Mouse (Mus musculus) midbrain, postnatal 0 days (tissue): Measurements from ENCODE around the gene Olfr958. TPM values are rescaled to one million over a fixed set of nuclear protein-coding genes. Genes with fewer than 3 reads are reported as not detected.
A peak's percentile ranks its signal among the peaks of the same experiment; 100 is the strongest.

ENCODE experiments used
- ATAC-seq: fragments of 200-750 bp; cut with Nextera tagmentation; 2 replicates; pipeline ENCODE4 v1.8.0; 2017; ENCODE audit warnings: moderate number of reproducible peaks, mild to moderate bottlenecking, moderate TSS enrichment, moderate library complexity; ENCODE audit not compliant: low FRiP score
- DNase-seq: peaks from one replicate; pipeline ENCODE4 v3.0.0-alpha.2; 2015; ENCODE audit warnings: low spot score
- H3K27ac ChIP-seq: fragments of 300-500 bp; sonication (generic); 2 replicates; pipeline ENCODE4 v1.5.1; 2014; ENCODE audit warnings: low read depth, mild to moderate bottlenecking, low read length, mixed read lengths
- H3K27me3 ChIP-seq: fragments of 300-500 bp; sonication (generic); 2 replicates; pipeline ENCODE4 v1.6.1; 2014; ENCODE audit warnings: low read length, control low read depth, mixed read lengths; ENCODE audit not compliant: insufficient read depth
- H3K36me3 ChIP-seq: fragments of 300-500 bp; sonication (generic); 2 replicates; pipeline ENCODE4 v1.6.1; 2014; ENCODE audit warnings: low read length, control low read depth, mixed read lengths; ENCODE audit not compliant: insufficient read depth
- H3K4me1 ChIP-seq: fragments of 300-500 bp; sonication (generic); 2 replicates; pipeline ENCODE4 v1.6.1; 2014; ENCODE audit warnings: mild to moderate bottlenecking, control low read depth, antibody characterized with exemption, low read length, mixed read lengths; ENCODE audit not compliant: insufficient read depth
- H3K4me2 ChIP-seq: fragments of 300-500 bp; sonication (generic); 2 replicates; pipeline ENCODE4 v1.6.1; 2014; ENCODE audit warnings: low read depth, mild to moderate bottlenecking, low read length, mixed read lengths; ENCODE audit not compliant: poor library complexity, severe bottlenecking
- H3K4me3 ChIP-seq: fragments of 300-500 bp; sonication (generic); 2 replicates; pipeline ENCODE4 v1.5.1; 2014; ENCODE audit warnings: low read depth, mild to moderate bottlenecking, low read length, moderate library complexity
- H3K9ac ChIP-seq: fragments of 300-500 bp; sonication (generic); replicated peaks from 2 replicates; pipeline ENCODE4 v1.6.1; 2014; ENCODE audit warnings: mild to moderate bottlenecking, low read length, moderate library complexity, mixed read lengths; ENCODE audit not compliant: poor library complexity, severe bottlenecking
- H3K9me3 ChIP-seq: fragments of 300-500 bp; sonication (generic); 2 replicates; pipeline ENCODE4 v1.6.1; 2016; ENCODE audit warnings: low read length, control low read depth
- CTCF ChIP-seq: IDR thresholded peaks from 2 replicates; pipeline ENCODE4 v1.5.1; 2016; ENCODE audit warnings: antibody characterized with exemption, mild to moderate bottlenecking
- WGBS: fragments of 180-500 bp; shearing (Covaris S2); extraction: QIAGEN DNeasy Blood & Tissue Kit; methylation state at CpG from one replicate; pipeline ENCODE4 v1.1.7; 2014; 5-methylcytosine and 5-hydroxymethylcytosine counted together
- polyA plus RNA-seq: library from polyadenylated mRNA; unstranded; fragments of >200 nt; fragmentation: Nextera tagmentation; extraction: Ambion mirVana; gene quantifications from 2 replicates; pipeline ENCODE4 v1.2.1, GENCODE M21; 2015
- total RNA-seq: library from RNA; depleted of rRNA; stranded (reverse); fragments of >200 nt; gene quantifications from 2 replicates; pipeline ENCODE4 v1.2.3, GENCODE M21; 2014; rRNA removed

Gene Olfr958
- not detected in 2 replicates for total RNA-seq
- not detected in 2 replicates for polyA plus RNA-seq

DNA sequence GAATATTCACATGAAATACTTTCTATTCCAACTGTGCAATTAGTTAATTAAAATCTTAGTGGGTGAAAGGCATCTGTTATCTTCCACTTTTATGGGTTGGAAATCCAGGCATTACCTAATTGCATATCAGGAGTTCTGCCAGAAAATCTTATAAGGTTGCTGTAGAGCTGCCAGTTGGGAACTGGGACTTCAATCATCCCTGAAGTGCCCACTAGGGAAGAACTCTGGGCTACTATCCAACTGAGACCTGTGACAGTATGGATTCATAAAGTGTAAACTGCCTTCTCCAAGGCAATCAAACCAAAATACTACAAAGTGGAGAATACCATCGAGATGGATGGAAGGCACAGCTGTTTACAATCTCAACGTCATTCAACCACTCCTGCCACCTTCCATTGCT, at the start of gene Olfr958:
TSS of gene Olfr958 (minus strand) at position 109 of the 400 bp plus-strand sequence.
- Histone ChIP-seq H3K27ac (no peak within 1 kb of the TSS), H3K9me3 (no peaks in the 10 kb centered on the region), H3K4me3 (no peak within 1 kb of the TSS), H3K27me3 (no peaks in the 10 kb centered on the region), H3K4me2 (no peak within 1 kb of the TSS), H3K9ac (no peak within 1 kb of the TSS), H3K36me3 (no peaks in the 10 kb centered on the region), H3K4me1 (no peaks in the 10 kb centered on the region)
- TF ChIP-seq CTCF: no peak
- 71% methylated on average over 2 of the region's 2 CpGs for WGBS
- DNase-seq (peak; percentile 77), ATAC-seq (no peak)

- Histone ChIP-seq H3K9ac (peak overlapping the region; percentile 69), H3K9me3 (no peaks in the 10 kb centered on the region), H3K36me3 (no peaks in the 10 kb centered on the region), H3K4me3 (peak overlapping the region; percentile 49), H3K27ac (peak overlapping the region; percentile 69), H3K4me2 (peak overlapping the region; percentile 76), H3K4me1 (no peaks in the 10 kb centered on the region), H3K27me3 (no peaks in the 10 kb centered on the region)
- DNase-seq: peak; percentile 61
- TF ChIP-seq CTCF: no peak
- ATAC-seq: peak; percentile 76
- 0% methylated on average over 9 of the region's 9 CpGs for WGBS
Observed at GRCm38 (mm10) chr9:39603333-39603845, 49.5 kb upstream of the Olfr958 start.

DNA sequence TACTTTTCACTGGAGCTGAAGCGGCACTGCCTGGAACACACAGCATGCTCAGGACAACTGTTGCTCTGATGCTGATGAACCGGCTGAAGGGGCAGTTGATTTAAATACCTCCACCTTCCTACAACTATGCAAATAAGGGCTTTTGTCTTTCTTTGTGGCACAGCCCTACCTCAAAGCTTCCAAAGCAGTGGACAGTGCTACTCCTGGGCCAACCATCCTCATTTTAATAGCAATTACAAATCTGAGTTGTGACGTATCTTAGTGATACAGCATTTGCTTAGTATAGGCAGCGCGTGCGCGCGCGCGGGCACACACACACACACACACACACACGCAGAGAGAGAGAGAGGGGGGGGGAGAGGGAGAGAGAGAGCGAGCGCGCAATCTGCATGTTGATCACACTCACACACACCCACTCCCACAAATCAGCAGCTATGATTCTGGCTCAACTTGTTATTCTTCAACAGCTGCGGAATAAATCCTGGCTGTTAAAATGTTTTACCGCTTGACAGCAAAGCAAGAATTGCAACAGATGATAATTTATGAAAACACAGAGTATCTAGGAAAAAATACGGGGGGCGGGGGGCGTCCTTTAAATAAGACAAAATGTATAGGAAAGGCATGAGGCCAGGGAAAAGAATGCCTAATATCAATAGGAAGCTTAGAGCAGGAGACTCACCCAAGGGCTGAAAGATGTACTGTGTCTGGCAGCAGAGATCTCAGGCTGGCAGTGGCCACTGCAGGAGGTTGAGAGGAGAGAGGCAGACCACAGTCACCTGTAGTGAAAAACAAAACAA, 48.9 kb upstream of the Olfr958 start:
- under 1% methylated on average over 19 of the region's 19 CpGs for WGBS
- Histone ChIP-seq H3K4me1 (no peaks in the 10 kb centered on the region), H3K36me3 (0 out of 2 replicates have a peak, but pooled peaks cover under 1% of the 10 kb centered on the region), H3K9me3 (no peaks in the 10 kb centered on the region), H3K9ac (peak overlapping the region; percentile 69), H3K27me3 (no peaks in the 10 kb centered on the region), H3K4me3 (peak overlapping the region; percentile 49), H3K4me2 (peak overlapping the region; percentile 76), H3K27ac (peak overlapping the region; percentile 69)
- no peak for TF ChIP-seq CTCF
- peak; percentile 80 for DNase-seq
- ATAC-seq: peak; percentile 87

DNA sequence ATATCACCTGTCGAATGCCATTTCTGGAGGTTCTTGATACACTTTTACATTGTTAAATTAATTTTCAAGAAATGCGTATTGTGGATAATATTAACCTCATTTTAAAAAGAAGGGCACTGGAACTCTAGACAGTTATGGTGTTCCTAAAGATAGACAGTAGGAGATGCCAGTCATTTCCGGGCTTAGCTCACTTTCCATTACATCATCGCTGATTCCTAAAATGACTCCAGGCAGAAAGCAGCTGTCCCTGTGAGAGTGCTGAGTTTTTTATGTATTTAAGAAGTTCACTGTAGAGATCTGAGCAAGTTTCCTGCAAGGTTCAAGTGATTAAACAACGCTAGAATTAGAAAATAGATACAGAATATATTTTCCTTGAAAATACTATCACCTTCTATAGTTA, 23.2 kb upstream of the Olfr958 start:
- H3K4me2 ChIP-seq: no peak overlapping the region
- H3K36me3 ChIP-seq: no peaks in the 10 kb centered on the region
- no peak for ATAC-seq
- no peak overlapping the region for H3K4me3 ChIP-seq
- no peaks in the 10 kb centered on the region for H3K4me1 ChIP-seq
- H3K9ac ChIP-seq: no peak overlapping the region
- no peaks in the 10 kb centered on the region for H3K27me3 ChIP-seq
- WGBS: 88% methylated on average over 5 of the region's 5 CpGs
- no peaks in the 10 kb centered on the region for H3K9me3 ChIP-seq
- no peak for TF ChIP-seq CTCF
- no peak overlapping the region for H3K27ac ChIP-seq
- DNase-seq: no peak

DNA sequence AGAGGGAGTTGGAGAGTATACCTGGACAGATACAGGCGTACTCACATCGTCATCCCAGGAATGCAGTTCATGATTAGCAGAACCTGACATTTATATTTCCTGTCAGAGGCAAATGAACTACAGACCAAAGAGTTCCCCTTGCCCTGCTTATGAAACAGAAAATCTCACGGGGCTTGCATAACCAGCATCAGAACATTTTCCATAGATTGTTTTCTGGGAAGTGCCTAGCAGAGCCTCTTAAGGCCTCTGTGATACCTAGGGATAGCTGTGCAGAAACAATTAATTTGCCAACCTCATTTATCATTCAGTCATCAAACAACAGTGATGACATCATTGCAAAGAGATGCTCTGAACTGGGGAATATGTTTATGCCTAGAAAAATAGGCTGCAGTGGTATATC, 21.6 kb upstream of the Olfr958 start, which contains the start of gene Olfr959:
TSS of gene Olfr959 (minus strand) at position 101 of the 400 bp plus-strand sequence.
- 88% methylated on average over 3 of the region's 3 CpGs for WGBS
- no peak for ATAC-seq
- Histone ChIP-seq H3K9ac (no peak within 1 kb of the TSS), H3K36me3 (no peaks in the 10 kb centered on the region), H3K9me3 (no peaks in the 10 kb centered on the region), H3K4me1 (no peaks in the 10 kb centered on the region), H3K27me3 (no peaks in the 10 kb centered on the region), H3K4me3 (no peak within 1 kb of the TSS), H3K4me2 (no peak within 1 kb of the TSS), H3K27ac (no peak within 1 kb of the TSS)
- no peak for DNase-seq
- TF ChIP-seq CTCF: no peak

DNA sequence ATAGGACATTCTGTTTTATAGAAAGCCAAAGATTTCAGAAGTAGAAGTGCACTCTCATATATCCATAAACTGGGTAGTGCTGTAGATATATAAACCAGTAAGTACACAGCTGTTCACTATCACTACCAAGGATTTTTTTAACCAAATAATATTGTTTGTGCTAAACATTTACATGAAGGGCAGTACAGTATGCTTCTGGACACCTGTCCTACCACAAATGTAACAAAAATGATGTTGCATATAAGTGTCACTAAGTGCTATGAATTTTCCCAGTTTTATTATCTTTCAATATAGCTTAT, 4.4 kb upstream of the Olfr958 start:
- peak; percentile 38; the same call in 1 of the 2 replicates for ATAC-seq

More for the DNA sequence above, 4.4 kb upstream of the Olfr958 start:
- Histone ChIP-seq H3K4me3 (no peak overlapping the region), H3K4me1 (no peaks in the 10 kb centered on the region), H3K9me3 (no peaks in the 10 kb centered on the region), H3K27ac (peak overlapping the region; percentile 77), H3K27me3 (no peaks in the 10 kb centered on the region), H3K4me2 (no peak overlapping the region), H3K9ac (no peak overlapping the region), H3K36me3 (no peaks in the 10 kb centered on the region)
- no peak for DNase-seq
- TF ChIP-seq CTCF: no peak
